Mouse (Mus musculus) CH12.LX (cell line): ENCODE measurements around the gene Edem2. TPM values are rescaled to one million over a fixed set of nuclear protein-coding genes. Genes with fewer than 3 reads are reported as not detected.
"Not testable (repeated sequence)": the region's sequence is repeated elsewhere in the genome, so short reads cannot be mapped to it uniquely, and the experiment has no call there.

ENCODE experiments used
- DNase-seq: peaks from one replicate; pipeline ENCODE4 v3.0.0-alpha.2; 2013; ENCODE audit errors: extremely low read depth
- H3K27ac ChIP-seq: 2 replicates; pipeline ENCODE4 v1.5.1; 2012; ENCODE audit warnings: low read depth, mild to moderate bottlenecking, control low read depth, moderate library complexity; ENCODE audit not compliant: insufficient read depth
- H3K27me3 ChIP-seq: replicated peaks from 2 replicates; pipeline ENCODE3; 2012; ENCODE audit warnings: inconsistent platforms
- H3K36me3 ChIP-seq, 2 experiments: replicated peaks in 1 of 2; 2 replicates each; pipeline versions ENCODE3 to v1.6.1; 2012; ENCODE audit warnings: inconsistent platforms in 1 of 2, low read length in 1 of 2, mild to moderate bottlenecking in 1 of 2, mixed read lengths in 1 of 2, moderate library complexity in 1 of 2; ENCODE audit not compliant: control insufficient read depth in 1 of 2, insufficient read depth in 1 of 2
- H3K4me1 ChIP-seq, 2 experiments: 2 replicates each; pipeline ENCODE4 v1.6.1; 2012; ENCODE audit warnings: inconsistent platforms in 1 of 2, moderate library complexity in 1 of 2; ENCODE audit not compliant: insufficient read depth in 2 of 2, control insufficient read depth in 1 of 2
- H3K4me2 ChIP-seq: 2 replicates; pipeline ENCODE4 v1.6.1; 2012; ENCODE audit warnings: low read depth, mild to moderate bottlenecking, control low read depth; ENCODE audit not compliant: poor library complexity, insufficient read depth, severe bottlenecking
- H3K4me3 ChIP-seq, 3 experiments: fragments of 150-350 bp in 1 of 3; sonication (generic) in 1 of 3; replicated peaks in 1 of 3; 2 replicates each; pipeline versions ENCODE3 to v1.5.1; 2011 to 2012; ENCODE audit warnings: low read depth in 2 of 3, low read length in 2 of 3, mild to moderate bottlenecking in 2 of 3, moderate library complexity in 2 of 3, control low read depth in 1 of 3, improper control_type of control experiment in 1 of 3, inconsistent platforms in 1 of 3, mixed read lengths in 1 of 3; ENCODE audit not compliant: poor library complexity in 1 of 3
- H3K79me2 ChIP-seq: replicated peaks from 2 replicates; pipeline ENCODE4 v1.6.1; 2012; ENCODE audit warnings: mild to moderate bottlenecking, moderate library complexity; ENCODE audit not compliant: control insufficient read depth, poor library complexity, insufficient read depth, severe bottlenecking; ENCODE audit errors: extremely low read depth
- H3K9ac ChIP-seq: 2 replicates; pipeline ENCODE4 v1.6.1; 2012; ENCODE audit warnings: low read depth, mild to moderate bottlenecking, control low read depth, moderate library complexity; ENCODE audit not compliant: insufficient read depth
- H3K9me3 ChIP-seq: replicated peaks from 2 replicates; pipeline ENCODE3; 2012; ENCODE audit warnings: low read length, inconsistent platforms, mixed read lengths
- CHD1 ChIP-seq: IDR thresholded peaks from 2 replicates; pipeline ENCODE4 v1.6.1; 2012; ENCODE audit warnings: low read depth, low read length, improper control_type of control experiment, inconsistent platforms
- CHD2 ChIP-seq: IDR thresholded peaks from 2 replicates; pipeline ENCODE4 v1.6.1; 2011; ENCODE audit warnings: low read length, improper control_type of control experiment
- CTCF ChIP-seq, 2 experiments: IDR thresholded peaks in 1 of 2; conservative IDR thresholded peaks in 1 of 2; 2 replicates each; pipeline ENCODE4 v1.5.1; 2011 to 2012; ENCODE audit warnings: low read depth in 2 of 2, low read length in 2 of 2, improper control_type of control experiment in 1 of 2, inconsistent platforms in 1 of 2, mild to moderate bottlenecking in 1 of 2, moderate library complexity in 1 of 2
- E2F4 ChIP-seq: IDR thresholded peaks from 2 replicates; pipeline ENCODE4 v1.6.1; 2011; ENCODE audit warnings: low read depth, low read length, improper control_type of control experiment; ENCODE audit not compliant: insufficient replicate concordance
- ELF1 ChIP-seq: IDR thresholded peaks from 2 replicates; pipeline ENCODE4 v1.6.1; 2014; ENCODE audit warnings: low read depth, mild to moderate bottlenecking, inconsistent platforms, low read length, improper control_type of control experiment
- GABPA ChIP-seq: IDR thresholded peaks from 2 replicates; pipeline ENCODE4 v1.6.1; 2012; ENCODE audit warnings: low read depth, low read length, improper control_type of control experiment, inconsistent platforms; ENCODE audit not compliant: insufficient replicate concordance
- JUND ChIP-seq: conservative IDR thresholded peaks from 2 replicates; pipeline ENCODE4 v1.6.1; 2011; ENCODE audit warnings: low read depth, low read length, improper control_type of control experiment
- MAX ChIP-seq: IDR thresholded peaks from 2 replicates; pipeline ENCODE4 v1.6.1; 2011; ENCODE audit warnings: low read length, improper control_type of control experiment
- MEF2A ChIP-seq: IDR thresholded peaks from 2 replicates; pipeline ENCODE4 v1.6.1; 2014; ENCODE audit warnings: low read depth, mild to moderate bottlenecking, inconsistent platforms, low read length, improper control_type of control experiment, borderline replicate concordance
- MXI1 ChIP-seq: IDR thresholded peaks from 2 replicates; pipeline ENCODE4 v1.6.1; 2011; ENCODE audit warnings: mild to moderate bottlenecking, low read depth, low read length, improper control_type of control experiment
- NRF1 ChIP-seq: IDR thresholded peaks from 2 replicates; pipeline ENCODE4 v1.6.1; 2014; ENCODE audit warnings: low read depth, mild to moderate bottlenecking, inconsistent platforms, low read length, improper control_type of control experiment, moderate library complexity
- POLR2AphosphoS2 ChIP-seq: IDR thresholded peaks from 2 replicates; pipeline ENCODE4 v1.6.1; 2011; ENCODE audit warnings: low read depth, low read length, improper control_type of control experiment
- RAD21 ChIP-seq: IDR thresholded peaks from 2 replicates; pipeline ENCODE4 v1.6.1; 2011; ENCODE audit warnings: low read depth, mild to moderate bottlenecking, low read length, improper control_type of control experiment, moderate library complexity
- RCOR1 ChIP-seq: conservative IDR thresholded peaks from 2 replicates; pipeline ENCODE4 v1.6.1; 2012; ENCODE audit warnings: low read depth, mild to moderate bottlenecking, inconsistent platforms, low read length, improper control_type of control experiment
- TBP ChIP-seq: conservative IDR thresholded peaks from 2 replicates; pipeline ENCODE4 v1.6.1; 2011; ENCODE audit warnings: low read depth, low read length, improper control_type of control experiment
- TCF12 ChIP-seq: IDR thresholded peaks from 2 replicates; pipeline ENCODE4 v1.6.1; 2014; ENCODE audit warnings: low read depth, mild to moderate bottlenecking, inconsistent platforms, low read length, improper control_type of control experiment
- UBTF ChIP-seq: IDR thresholded peaks from 2 replicates; pipeline ENCODE4 v1.6.1; 2012; ENCODE audit warnings: low read depth, mild to moderate bottlenecking, inconsistent platforms, low read length, improper control_type of control experiment, moderate library complexity
- ZKSCAN1 ChIP-seq: IDR thresholded peaks from 2 replicates; pipeline ENCODE4 v1.6.1; 2012; ENCODE audit warnings: low read depth, inconsistent platforms, low read length, improper control_type of control experiment, borderline replicate concordance
- dilution Hi-C: fragments of 300-500 bp; cut with MboI; formaldehyde crosslinking; loops from 2 replicates; pipeline ENCODE4 v1.14.3; 2020; ENCODE audit warnings: low sequenced_read_pairs; ENCODE audit not compliant: extremely low pct_unique_long_range_greater_than_20kb, extremely low pct_ligation_motif_present
- in situ Hi-C: fragments of 300-500 bp; cut with MboI; formaldehyde crosslinking; loops from 3 replicates; pipeline ENCODE4 v1.14.3; 2019; ENCODE audit warnings: low sequenced_read_pairs, low pct_ligation_motif_present, low pct_unique_long_range_greater_than_20kb, mixed read lengths
- polyA plus RNA-seq: library from polyadenylated mRNA; unstranded; fragments of >175 nt; gene quantifications from 2 replicates; pipeline ENCODE4 v1.2.1, GENCODE M21; 2012; ENCODE audit warnings: low read depth; ENCODE audit not compliant: insufficient read length
- total RNA-seq, 2 experiments: library from RNA; depleted of rRNA; stranded (reverse); fragments of 300-350 nt in 1 of 2; fragments of >200 nt in 1 of 2; gene quantifications; 2 replicates each; pipeline ENCODE4 v1.2.3; 2012 to 2014

Edem2 gene
- total and polyA plus RNA-seq, 3 experiments, result 42.5 to 71.8 (median 48.7) TPM

DNA sequence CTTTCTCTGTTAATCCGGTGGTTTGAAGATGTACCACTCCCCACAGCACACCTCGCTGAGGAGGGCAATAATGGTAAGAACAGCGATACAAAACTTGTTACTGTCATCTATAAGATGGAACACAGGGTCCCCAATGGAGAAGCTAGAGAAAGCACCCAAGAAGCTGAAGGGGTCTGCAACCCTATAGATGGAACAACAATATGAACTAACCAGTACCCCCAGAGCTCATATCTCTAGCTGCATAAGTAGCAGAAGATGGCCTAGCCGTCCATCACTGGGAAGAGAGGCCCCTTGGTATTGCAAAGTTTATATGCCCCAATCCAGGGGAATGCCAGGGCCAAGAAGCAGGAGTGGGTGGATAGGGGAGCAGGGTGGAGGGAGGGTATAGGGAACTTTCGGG is 6.5 kb upstream of the Edem2 start, which contains the start of gene Gm17581:
Gene Gm17581 (minus strand): TSS at position 101 of the 400 bp plus-strand sequence.
- H3K36me3 ChIP-seq, DNase-seq, H3K27ac ChIP-seq, H3K9me3 ChIP-seq, H3K9ac ChIP-seq, H3K4me2 ChIP-seq, H3K79me2 ChIP-seq, dilution Hi-C loops, in situ Hi-C loops, H3K4me3 ChIP-seq, H3K27me3 ChIP-seq, H3K4me1 ChIP-seq: not testable (repeated sequence)

DNA sequence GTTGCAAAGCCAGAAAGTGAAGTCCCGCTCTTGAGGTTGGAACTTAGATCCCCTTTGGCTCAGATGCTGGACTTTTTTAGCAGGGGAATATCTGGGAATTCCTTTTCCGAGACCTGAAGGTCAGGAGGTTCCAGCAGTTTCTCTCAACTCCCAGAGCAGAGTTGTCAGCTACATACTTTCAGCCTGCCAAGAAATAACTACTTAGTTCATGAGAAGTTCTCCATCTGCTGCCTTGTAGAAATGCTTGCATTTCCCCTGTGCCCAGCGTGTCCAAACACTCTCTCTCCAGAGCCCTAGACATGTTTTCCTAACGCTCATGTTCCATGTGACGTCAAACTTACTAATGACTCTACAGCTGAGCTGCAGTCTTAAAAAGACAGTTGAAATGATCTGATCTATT is 5.8 kb upstream of the Edem2 start:
- Histone ChIP-seq H3K27ac (no peak overlapping the region), H3K9me3 (no peaks in the 10 kb centered on the region), H3K79me2 (no peaks in the 10 kb centered on the region), H3K27me3 (no peaks in the 10 kb centered on the region), H3K36me3 (no peaks in the 10 kb centered on the region), H3K4me2 (no peak overlapping the region), H3K4me1 (peaks cover 0 to 9% of the 10 kb centered on the region in 2 experiments; a peak in 1 of 4 replicates), H3K4me3 (no peak overlapping the region), H3K9ac (no peak overlapping the region)
- dilution Hi-C loops, result no loop called here
- no peak for DNase-seq
- in situ Hi-C loops, result no loop called here
- TF ChIP-seq ZKSCAN1 (no peak), TCF12 (no peak), E2F4 (no peak), GABPA (no peak), MAX (no peak), POLR2AphosphoS2 (no peak), NRF1 (no peak), CTCF (conservative IDR thresholded peaks at IDR 0.05 in 1 of 2, IDR thresholded peaks at IDR 0.05 in 1 of 2; ENCODE audit: low read depth in 2 of 2, low read length in 2 of 2) (no peak)

DNA sequence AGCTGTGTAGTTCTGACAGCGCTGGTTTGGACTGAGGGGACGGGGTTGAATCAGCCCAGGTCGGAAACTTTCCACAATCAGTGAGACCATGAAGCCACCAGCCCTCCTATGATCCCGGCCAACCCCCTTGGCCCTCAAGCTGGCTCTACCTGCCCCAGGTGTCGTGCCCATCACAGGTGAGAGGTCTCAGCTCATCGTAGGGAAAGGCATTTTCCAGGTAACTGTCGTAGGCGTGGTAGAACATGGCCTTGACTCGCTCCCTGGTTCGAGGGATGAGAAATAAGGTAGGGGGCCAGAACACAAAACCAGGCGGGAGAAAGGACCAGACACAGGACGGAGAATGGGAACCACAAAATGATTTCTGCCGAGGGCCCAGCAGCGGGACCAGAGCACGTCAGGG is 533 bp downstream of the Edem2 start:
- Histone ChIP-seq H3K4me3 (peak overlapping the region; percentile 75 to 97 (median 89)), H3K27ac (no peak overlapping the region), H3K79me2 (peaks cover 4% of the 10 kb centered on the region), H3K4me2 (peak overlapping the region; percentile 91), H3K36me3 (peaks cover 9 to 33% of the 10 kb centered on the region in 2 experiments), H3K9ac (peak overlapping the region; percentile 30), H3K4me1 (peaks cover 6 to 14% of the 10 kb centered on the region in 2 experiments; a peak in 3 of 4 replicates), H3K9me3 (no peaks in the 10 kb centered on the region), H3K27me3 (no peaks in the 10 kb centered on the region)
- dilution Hi-C loops, result no loop called here
- DNase-seq, result peak; percentile 2
- TF ChIP-seq RCOR1 (no peak), MAX (no peak), MXI1 (no peak), MEF2A (no peak), TCF12 (no peak), UBTF (no peak), CHD2 (no peak), ELF1 (no peak), RAD21 (no peak), JUND (no peak), TBP (no peak), NRF1 (no peak), GABPA (no peak), CHD1 (no peak)
- in situ Hi-C loops, result no loop called here
